Mouse (Mus musculus) intestine, embryonic 14.5 days (tissue): ENCODE data around the gene Kcnh2. TPM values are rescaled to one million over a fixed set of nuclear protein-coding genes. Genes with fewer than 3 reads are reported as not detected.

Source experiments
- ATAC-seq: fragments of 200-750 bp; cut with Nextera tagmentation; replicated peaks from 2 replicates; pipeline ENCODE4 v1.8.0; 2017; ENCODE audit warnings: low read depth, moderate number of reproducible peaks, moderate TSS enrichment, moderate library complexity; ENCODE audit not compliant: low FRiP score, low TSS enrichment
- DNase-seq: peaks from one replicate; pipeline ENCODE4 v3.0.0-alpha.2; 2018; ENCODE audit warnings: low spot score
- H3K27ac ChIP-seq: fragments of 300-500 bp; sonication (generic); 2 replicates; pipeline ENCODE4 v1.5.1; 2014; ENCODE audit warnings: low read depth, mild to moderate bottlenecking, control low read depth
- H3K27me3 ChIP-seq: fragments of 300-500 bp; sonication (generic); replicated peaks from 2 replicates; pipeline ENCODE4 v1.6.1; 2014; ENCODE audit warnings: low read length, control low read depth; ENCODE audit not compliant: control insufficient read depth, insufficient read depth
- H3K36me3 ChIP-seq: fragments of 300-500 bp; sonication (generic); 2 replicates; pipeline ENCODE4 v1.6.1; 2014; ENCODE audit warnings: low read length, control low read depth; ENCODE audit not compliant: control insufficient read depth, insufficient read depth
- H3K4me1 ChIP-seq: fragments of 300-500 bp; sonication (generic); replicated peaks from 2 replicates; pipeline ENCODE4 v1.6.1; 2014; ENCODE audit warnings: low read length, control low read depth, mixed read lengths; ENCODE audit not compliant: control insufficient read depth, insufficient read depth
- H3K4me2 ChIP-seq: fragments of 300-500 bp; sonication (generic); 2 replicates; pipeline ENCODE4 v1.6.1; 2014; ENCODE audit warnings: low read length
- H3K4me3 ChIP-seq: fragments of 300-500 bp; sonication (generic); 2 replicates; pipeline ENCODE4 v1.5.1; 2014; ENCODE audit warnings: low read depth, low read length, control low read depth, mixed read lengths
- H3K9ac ChIP-seq: fragments of 300-500 bp; sonication (generic); 2 replicates; pipeline ENCODE4 v1.6.1; 2014; ENCODE audit warnings: mild to moderate bottlenecking, low read length
- H3K9me3 ChIP-seq: fragments of 300-500 bp; sonication (generic); 2 replicates; pipeline ENCODE4 v1.6.1; 2016; ENCODE audit warnings: low read length, control low read depth; ENCODE audit not compliant: control insufficient read depth
- WGBS: fragments of 180-500 bp; shearing (Covaris S2); extraction: QIAGEN DNeasy Blood & Tissue Kit; methylation state at CpG from one replicate; pipeline ENCODE4 v1.1.7; 2014; 5-methylcytosine and 5-hydroxymethylcytosine counted together
- polyA plus RNA-seq: library from polyadenylated mRNA; unstranded; fragments of >200 nt; fragmentation: Nextera tagmentation; extraction: Ambion mirVana; gene quantifications from 2 replicates; pipeline ENCODE4 v1.2.1, GENCODE M21; 2014

Kcnh2 gene
- polyA plus RNA-seq, 1 experiment from 2014 or later = 11.2 TPM

DNA sequence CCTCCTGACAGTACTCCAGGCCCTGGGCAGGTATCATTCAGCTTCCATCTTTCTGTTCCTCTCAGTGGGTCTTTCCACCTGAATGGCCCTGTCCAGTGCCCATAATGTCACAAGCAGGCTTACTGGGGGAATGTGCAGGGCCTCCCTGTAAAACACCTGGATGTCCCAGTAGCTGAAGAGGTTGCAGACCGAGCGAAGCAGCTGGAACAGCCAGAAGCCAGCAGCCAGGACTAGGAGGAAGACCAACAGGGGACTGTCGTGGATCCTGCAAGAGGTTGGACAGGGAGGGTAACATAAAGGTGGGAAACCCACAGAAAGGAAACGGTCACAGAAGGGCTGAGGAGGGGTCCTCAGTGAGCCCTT is 38.2 kb upstream of the Kcnh2 start:
- no peak for DNase-seq
- no peak overlapping the region for H3K4me2 ChIP-seq
- no peak for ATAC-seq

DNA sequence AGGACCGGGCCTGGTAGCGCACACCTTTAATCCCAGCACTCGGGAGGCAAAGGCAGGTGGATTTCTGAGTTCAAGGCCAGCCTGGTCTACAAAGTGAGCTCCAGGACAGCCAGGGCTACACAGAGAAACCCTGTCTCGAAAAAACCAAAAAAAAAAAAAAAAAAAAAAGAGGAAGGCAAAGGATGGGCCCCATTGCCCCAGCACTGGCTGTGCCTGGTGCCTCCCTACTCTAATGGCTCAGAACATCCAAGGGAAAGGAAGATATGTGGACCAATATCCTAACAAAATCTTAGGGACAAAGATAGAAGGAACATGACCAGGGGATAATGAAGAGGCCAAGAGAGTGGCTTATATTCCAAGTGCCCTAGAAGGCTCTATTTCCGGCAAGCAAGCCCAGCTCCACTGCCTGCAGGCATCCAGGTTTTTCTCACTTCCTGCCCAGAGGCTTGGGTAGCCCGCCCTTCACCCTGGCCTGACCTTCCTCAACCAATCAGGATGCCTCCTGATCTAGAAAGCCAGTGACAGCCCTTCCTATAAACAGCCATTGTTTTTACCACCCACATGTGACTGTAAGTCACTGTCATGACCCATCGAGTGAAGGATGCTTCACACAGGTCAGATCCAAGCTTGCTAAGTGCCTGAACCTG is 37.7 kb upstream of the Kcnh2 start:
- no peak for DNase-seq
- H3K4me3 ChIP-seq = no peak overlapping the region

More for the DNA sequence above, 38.2 kb upstream of the Kcnh2 start:
- H3K36me3 ChIP-seq = no peaks in the 10 kb centered on the region
- no peak overlapping the region for H3K27ac ChIP-seq
- no peak overlapping the region for H3K9ac ChIP-seq
- H3K27me3 ChIP-seq = peaks cover 19% of the 10 kb centered on the region; the same call in 1 of the 2 replicates
- no peaks in the 10 kb centered on the region for H3K9me3 ChIP-seq
- 73% methylated on average over 4 of the region's 4 CpGs for WGBS
- no peak overlapping the region for H3K4me3 ChIP-seq
- peaks cover 19% of the 10 kb centered on the region for H3K4me1 ChIP-seq

DNA sequence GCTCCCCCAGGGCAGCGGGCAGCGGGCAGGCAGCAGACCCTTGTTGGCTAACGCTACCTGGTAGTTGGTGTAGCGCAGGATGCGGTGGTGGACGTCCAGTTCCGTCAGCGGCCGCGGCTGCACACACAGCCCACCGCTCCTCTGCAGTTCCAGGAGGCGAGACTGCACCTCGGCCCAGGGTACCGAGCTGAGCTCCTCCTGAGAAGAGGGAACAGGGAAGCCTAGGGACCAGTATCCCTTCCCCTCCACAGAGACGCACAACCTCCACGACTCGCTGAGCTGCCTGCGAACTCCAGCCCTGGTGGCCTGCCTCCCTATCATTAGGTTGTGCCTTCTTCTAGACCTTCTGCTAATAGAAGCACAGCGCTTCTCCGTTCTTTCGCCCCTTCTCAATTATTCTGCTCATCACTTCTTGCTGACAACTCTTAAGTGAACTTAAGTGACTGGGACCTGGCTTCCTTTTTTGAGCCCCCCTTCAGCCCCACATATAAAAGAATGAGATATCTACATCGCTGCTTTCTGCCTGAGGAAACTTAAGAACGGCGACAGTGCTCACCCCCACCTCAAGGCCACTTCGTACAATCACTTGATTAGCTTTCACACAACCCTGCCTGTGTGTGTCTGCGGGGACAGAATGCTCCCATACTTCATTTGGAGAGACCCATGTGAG is 37.0 kb upstream of the Kcnh2 start:
- peak overlapping the region; percentile 96 for H3K4me2 ChIP-seq
- H3K36me3 ChIP-seq = no peaks in the 10 kb centered on the region
- peak overlapping the region; percentile 44 for H3K4me3 ChIP-seq
- no peaks in the 10 kb centered on the region for H3K9me3 ChIP-seq
- H3K9ac ChIP-seq = peak overlapping the region; percentile 51
- 27% methylated on average over 24 of the region's 26 CpGs for WGBS
- peaks cover 19% of the 10 kb centered on the region; the same call in 1 of the 2 replicates for H3K27me3 ChIP-seq
- no peak overlapping the region for H3K27ac ChIP-seq
- no peak for ATAC-seq
- peaks cover 18% of the 10 kb centered on the region; the same call in 1 of the 2 replicates for H3K4me1 ChIP-seq
- no peak for DNase-seq

More for the DNA sequence above, 37.7 kb upstream of the Kcnh2 start:
- H3K36me3 ChIP-seq = no peaks in the 10 kb centered on the region
- no peak for ATAC-seq
- H3K4me2 ChIP-seq = no peak overlapping the region
- no peak overlapping the region for H3K27ac ChIP-seq
- no peak overlapping the region for H3K9ac ChIP-seq
- no peaks in the 10 kb centered on the region for H3K9me3 ChIP-seq
- peaks cover 19% of the 10 kb centered on the region; the same call in 1 of the 2 replicates for H3K27me3 ChIP-seq
- H3K4me1 ChIP-seq = peaks cover 19% of the 10 kb centered on the region
- 58% methylated on average over 6 of the region's 7 CpGs for WGBS

DNA sequence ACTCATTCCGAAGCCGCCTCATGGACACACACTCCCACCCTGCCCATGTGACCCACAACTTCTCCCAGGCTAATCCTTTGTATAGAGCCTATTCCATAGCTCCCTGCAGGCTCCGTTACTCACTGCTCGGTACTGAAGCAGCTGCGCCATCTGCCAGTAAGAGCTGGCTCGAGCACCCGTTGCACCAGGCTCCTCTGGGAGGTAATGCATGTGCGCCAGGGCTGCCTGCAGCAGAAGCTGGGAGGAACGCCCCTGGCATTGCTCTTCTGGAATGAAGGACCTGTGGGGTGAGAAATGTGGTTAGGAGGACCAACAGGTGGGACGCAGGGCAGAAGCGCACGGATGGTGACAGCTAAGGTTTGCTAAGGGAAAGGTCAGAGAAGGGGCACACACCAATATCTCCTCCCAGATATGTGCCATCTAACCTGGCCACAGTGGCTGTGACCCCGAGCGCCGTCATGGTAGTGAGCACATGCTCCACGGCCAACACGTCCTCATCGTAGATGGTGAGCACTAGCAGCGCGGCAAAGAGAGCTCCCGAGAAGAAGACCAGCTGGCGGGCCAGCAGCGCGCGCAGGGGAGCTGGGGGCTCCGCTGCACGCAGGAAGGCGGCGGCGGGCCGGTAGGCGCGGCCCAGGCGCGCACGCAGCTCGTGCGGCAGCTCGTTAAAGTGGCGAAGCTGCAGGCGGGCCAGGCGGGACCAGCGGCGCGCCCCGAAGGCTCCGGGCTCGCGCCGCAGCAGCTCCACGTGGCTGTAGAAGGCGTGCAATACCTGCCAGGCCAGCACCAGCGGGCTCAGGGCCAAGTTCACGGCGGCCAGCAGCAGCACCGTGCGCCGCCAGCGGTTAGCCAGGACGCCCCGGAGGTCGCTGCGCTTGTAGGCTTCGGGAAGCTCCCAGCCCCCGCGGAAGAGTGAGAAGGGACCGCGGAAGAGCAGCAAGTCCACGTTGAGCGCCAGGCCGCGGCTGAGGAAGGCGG is 36.1 kb upstream of the Kcnh2 start:
- Histone ChIP-seq H3K9ac (peak overlapping the region; percentile 51), H3K36me3 (no peaks in the 10 kb centered on the region), H3K9me3 (no peaks in the 10 kb centered on the region), H3K4me3 (peak overlapping the region; percentile 44), H3K4me2 (peak overlapping the region; percentile 96), H3K27ac (no peak overlapping the region), H3K4me1 (peaks cover 23% of the 10 kb centered on the region; the same call in 1 of the 2 replicates), H3K27me3 (peaks cover 19% of the 10 kb centered on the region; the same call in 1 of the 2 replicates)
- WGBS = under 1% methylated on average over 73 of the region's 73 CpGs
- DNase-seq = peak; percentile 82
- peak; percentile 32; the same call in 1 of the 2 replicates for ATAC-seq

DNA sequence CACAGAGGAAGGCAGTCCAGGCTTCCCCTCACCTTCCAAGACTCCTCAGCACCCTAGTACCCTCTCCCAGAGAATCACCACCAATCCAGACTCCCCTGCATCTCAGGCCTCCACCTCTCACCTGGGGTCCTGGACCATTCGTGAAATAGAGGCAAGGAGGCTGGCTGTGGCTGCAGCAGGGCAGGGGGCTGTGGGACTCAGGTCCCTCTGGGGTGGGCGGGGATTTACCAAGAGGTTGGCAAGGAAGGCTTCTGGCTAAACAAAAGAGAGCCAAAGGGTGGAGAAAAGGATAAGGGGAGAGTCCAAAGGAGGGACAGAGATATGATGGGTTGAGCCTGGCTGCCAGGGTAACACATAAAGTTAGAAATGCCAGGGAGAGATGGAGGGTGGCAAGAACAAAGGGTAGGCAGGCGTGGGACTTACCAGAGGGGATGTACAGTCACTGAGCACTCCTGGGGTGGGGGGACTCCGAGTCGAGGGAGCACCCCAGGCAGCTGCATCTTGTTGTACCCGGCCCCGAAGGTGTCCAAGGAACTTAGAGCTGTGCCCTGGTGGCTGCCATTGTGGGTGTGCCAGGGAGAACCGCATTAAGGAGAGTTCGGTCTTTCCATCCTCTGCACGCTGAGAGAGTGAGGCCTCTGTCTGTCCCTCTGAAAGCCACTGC is 34.6 kb upstream of the Kcnh2 start:
- ATAC-seq = no peak
- no peak overlapping the region for H3K4me2 ChIP-seq
- H3K27me3 ChIP-seq = peaks cover 19% of the 10 kb centered on the region; the same call in 1 of the 2 replicates
- peaks cover 23% of the 10 kb centered on the region; the same call in 1 of the 2 replicates for H3K4me1 ChIP-seq
- WGBS = 89% methylated on average over 10 of the region's 10 CpGs
- no peak for DNase-seq
- no peak overlapping the region for H3K9ac ChIP-seq
- H3K36me3 ChIP-seq = no peaks in the 10 kb centered on the region
- H3K4me3 ChIP-seq = no peak overlapping the region
- no peaks in the 10 kb centered on the region for H3K9me3 ChIP-seq
- H3K27ac ChIP-seq = no peak overlapping the region

GRCm38 (mm10) chr5:24385374-24385773 is 34.0 kb upstream of the Kcnh2 start:
- no peak for ATAC-seq
- WGBS = 92% methylated on average over 5 of the region's 5 CpGs
- Histone ChIP-seq H3K27me3 (peaks cover 17% of the 10 kb centered on the region; the same call in 1 of the 2 replicates), H3K27ac (no peak overlapping the region), H3K4me2 (no peak overlapping the region), H3K36me3 (no peaks in the 10 kb centered on the region), H3K9me3 (no peaks in the 10 kb centered on the region), H3K9ac (no peak overlapping the region), H3K4me3 (no peak overlapping the region), H3K4me1 (peaks cover 23% of the 10 kb centered on the region; the same call in 1 of the 2 replicates)
- no peak for DNase-seq

- no peaks in the 10 kb centered on the region for H3K9me3 ChIP-seq
- H3K27me3 ChIP-seq = peaks cover 17% of the 10 kb centered on the region; the same call in 1 of the 2 replicates
- H3K4me3 ChIP-seq = no peak overlapping the region
- H3K27ac ChIP-seq = no peak overlapping the region
- no peak for ATAC-seq
- DNase-seq = no peak
- peaks cover 23% of the 10 kb centered on the region; the same call in 1 of the 2 replicates for H3K4me1 ChIP-seq
- 71% methylated on average over 6 of the region's 6 CpGs for WGBS
- H3K36me3 ChIP-seq = no peaks in the 10 kb centered on the region
- H3K9ac ChIP-seq = no peak overlapping the region
- H3K4me2 ChIP-seq = no peak overlapping the region; the same call in 1 of the 2 replicates
Measured at GRCm38 (mm10) chr5:24384407-24384806, 33.0 kb upstream of the Kcnh2 start.
